Mouse (Mus musculus) T-cell, adult 2 months (primary cell): ENCODE results near the gene Fam3b.

ENCODE experiments used
- DNase-seq: peaks from one replicate; pipeline ENCODE4 v3.0.0; 2022; ENCODE audit warnings: low spot score

Fam3b gene

GRCm38 (mm10) chr16:97478655-97479054, 36.0 kb downstream of the Fam3b start:
- peak; percentile 10 for DNase-seq

- no peak for DNase-seq
Measured at GRCm38 (mm10) chr16:97476524-97476923, 38.1 kb downstream of the Fam3b start.

- DNase-seq, result no peak
Measured at GRCm38 (mm10) chr16:97475581-97475980, 39.0 kb downstream of the Fam3b start.

GRCm38 (mm10) chr16:97474671-97475070, 39.9 kb downstream of the Fam3b start:
- DNase-seq, result no peak

GRCm38 (mm10) chr16:97467993-97468791, 46.4 kb downstream of the Fam3b start:
- no peak for DNase-seq

- DNase-seq, result no peak
Measured at GRCm38 (mm10) chr16:97467472-97467871, 47.1 kb downstream of the Fam3b start.

- DNase-seq, result no peak
Measured at GRCm38 (mm10) chr16:97466182-97466957, 48.2 kb downstream of the Fam3b start.

GRCm38 (mm10) chr16:97462481-97463181, 52.0 kb downstream of the Fam3b start, which contains the start of gene Mx1:
TSS of gene Mx1 (minus strand) at chr16:97462907.
- peak; percentile 41 for DNase-seq

GRCm38 (mm10) chr16:97461271-97461670, 53.3 kb downstream of the Fam3b start:
- no peak for DNase-seq

- no peak for DNase-seq
Measured at GRCm38 (mm10) chr16:97459831-97460230, 54.8 kb downstream of the Fam3b start.

- DNase-seq, result no peak
Measured at GRCm38 (mm10) chr16:97447386-97447785, 67.2 kb downstream of the Fam3b start.

- peak; percentile 45 for DNase-seq
Measured at GRCm38 (mm10) chr16:97443670-97444263, 70.8 kb downstream of the Fam3b start.

GRCm38 (mm10) chr16:97441967-97442366, 72.6 kb downstream of the Fam3b start:
- DNase-seq, result no peak

- DNase-seq, result no peak
Measured at GRCm38 (mm10) chr16:97438191-97438590, 76.4 kb downstream of the Fam3b start.

GRCm38 (mm10) chr16:97437448-97438056, 77.1 kb downstream of the Fam3b start:
- DNase-seq, result no peak

- DNase-seq, result no peak
Measured at GRCm38 (mm10) chr16:97434206-97434605, 80.4 kb downstream of the Fam3b start.

- DNase-seq, result no peak
Measured at GRCm38 (mm10) chr16:97431328-97431727, 83.3 kb downstream of the Fam3b start.

GRCm38 (mm10) chr16:97430091-97430490, 84.5 kb downstream of the Fam3b start:
- no peak for DNase-seq

- no peak for DNase-seq
Measured at GRCm38 (mm10) chr16:97428026-97428425, 86.6 kb downstream of the Fam3b start.

GRCm38 (mm10) chr16:97423627-97424026, 91.0 kb downstream of the Fam3b start:
- no peak for DNase-seq

- no peak for DNase-seq
Measured at GRCm38 (mm10) chr16:97421671-97422070, 92.9 kb downstream of the Fam3b start.
